Mouse (Mus musculus) midbrain, postnatal 0 days (tissue): Measurements from ENCODE around the gene Dnah1. TPM values are rescaled to one million over a fixed set of nuclear protein-coding genes. Genes with fewer than 3 reads are reported as not detected.

ENCODE experiments used
- ATAC-seq: fragments of 200-750 bp; cut with Nextera tagmentation; 2 replicates; pipeline ENCODE4 v1.8.0; 2017; ENCODE audit warnings: moderate number of reproducible peaks, mild to moderate bottlenecking, moderate TSS enrichment, moderate library complexity; ENCODE audit not compliant: low FRiP score
- DNase-seq: peaks from one replicate; pipeline ENCODE4 v3.0.0-alpha.2; 2015; ENCODE audit warnings: low spot score
- H3K27ac ChIP-seq: fragments of 300-500 bp; sonication (generic); 2 replicates; pipeline ENCODE4 v1.5.1; 2014; ENCODE audit warnings: low read depth, mild to moderate bottlenecking, low read length, mixed read lengths
- H3K27me3 ChIP-seq: fragments of 300-500 bp; sonication (generic); 2 replicates; pipeline ENCODE4 v1.6.1; 2014; ENCODE audit warnings: low read length, control low read depth, mixed read lengths; ENCODE audit not compliant: insufficient read depth
- H3K36me3 ChIP-seq: fragments of 300-500 bp; sonication (generic); 2 replicates; pipeline ENCODE4 v1.6.1; 2014; ENCODE audit warnings: low read length, control low read depth, mixed read lengths; ENCODE audit not compliant: insufficient read depth
- H3K4me1 ChIP-seq: fragments of 300-500 bp; sonication (generic); 2 replicates; pipeline ENCODE4 v1.6.1; 2014; ENCODE audit warnings: mild to moderate bottlenecking, control low read depth, antibody characterized with exemption, low read length, mixed read lengths; ENCODE audit not compliant: insufficient read depth
- H3K4me2 ChIP-seq: fragments of 300-500 bp; sonication (generic); 2 replicates; pipeline ENCODE4 v1.6.1; 2014; ENCODE audit warnings: low read depth, mild to moderate bottlenecking, low read length, mixed read lengths; ENCODE audit not compliant: poor library complexity, severe bottlenecking
- H3K4me3 ChIP-seq: fragments of 300-500 bp; sonication (generic); 2 replicates; pipeline ENCODE4 v1.5.1; 2014; ENCODE audit warnings: low read depth, mild to moderate bottlenecking, low read length, moderate library complexity
- H3K9ac ChIP-seq: fragments of 300-500 bp; sonication (generic); replicated peaks from 2 replicates; pipeline ENCODE4 v1.6.1; 2014; ENCODE audit warnings: mild to moderate bottlenecking, low read length, moderate library complexity, mixed read lengths; ENCODE audit not compliant: poor library complexity, severe bottlenecking
- H3K9me3 ChIP-seq: fragments of 300-500 bp; sonication (generic); 2 replicates; pipeline ENCODE4 v1.6.1; 2016; ENCODE audit warnings: low read length, control low read depth
- CTCF ChIP-seq: IDR thresholded peaks from 2 replicates; pipeline ENCODE4 v1.5.1; 2016; ENCODE audit warnings: antibody characterized with exemption, mild to moderate bottlenecking
- WGBS: fragments of 180-500 bp; shearing (Covaris S2); extraction: QIAGEN DNeasy Blood & Tissue Kit; methylation state at CpG from one replicate; pipeline ENCODE4 v1.1.7; 2014; 5-methylcytosine and 5-hydroxymethylcytosine counted together
- polyA plus RNA-seq: library from polyadenylated mRNA; unstranded; fragments of >200 nt; fragmentation: Nextera tagmentation; extraction: Ambion mirVana; gene quantifications from 2 replicates; pipeline ENCODE4 v1.2.1, GENCODE M21; 2015
- total RNA-seq: library from RNA; depleted of rRNA; stranded (reverse); fragments of >200 nt; gene quantifications from 2 replicates; pipeline ENCODE4 v1.2.3, GENCODE M21; 2014

Gene Dnah1
- total and polyA plus RNA-seq, 2 experiments from 2014 or later: 3.4 to 7.8 TPM

DNA sequence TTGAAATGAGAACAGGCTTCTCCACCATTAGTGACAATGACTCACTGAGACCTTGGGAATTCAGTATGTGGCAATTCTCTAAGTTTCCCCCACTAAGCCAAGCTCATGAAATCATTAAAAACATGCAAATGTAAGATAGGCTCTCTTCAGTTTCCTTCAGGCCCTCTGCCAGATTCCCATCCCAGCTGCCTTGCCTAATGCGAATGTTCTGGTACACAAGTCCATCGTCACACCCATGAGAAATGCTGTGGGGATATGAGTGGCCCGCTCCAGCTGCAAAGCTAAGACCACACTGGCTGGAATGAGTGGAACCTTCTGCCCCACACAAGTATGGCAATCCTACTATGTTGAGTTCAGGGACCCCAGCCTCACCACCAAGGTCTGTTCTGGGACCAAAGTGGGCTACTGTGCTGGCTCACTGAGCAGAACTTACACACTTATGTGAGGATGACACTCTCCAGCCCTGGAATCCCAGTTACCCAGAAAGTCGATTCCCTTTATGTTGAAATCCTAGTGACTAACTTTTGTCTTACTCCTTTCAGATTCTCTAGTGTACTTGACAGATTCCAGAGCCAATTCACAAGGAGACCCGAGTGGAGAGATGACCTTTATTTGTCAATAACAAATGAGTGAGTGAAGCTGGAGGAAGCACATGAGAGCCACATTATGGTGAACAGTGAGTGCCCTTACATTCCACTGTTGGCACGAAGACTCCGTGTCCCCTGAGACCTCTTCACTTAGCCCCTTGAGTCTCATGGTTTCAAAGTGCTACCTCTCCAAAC is 86.4 kb downstream of the Dnah1 start:
- no peaks in the 10 kb centered on the region for H3K27me3 ChIP-seq
- no peak overlapping the region for H3K4me3 ChIP-seq
- no peak overlapping the region for H3K27ac ChIP-seq
- H3K9me3 ChIP-seq: no peaks in the 10 kb centered on the region
- no peak for TF ChIP-seq CTCF
- H3K9ac ChIP-seq: no peak overlapping the region; the same call in 1 of the 2 replicates
- ATAC-seq (no peak), DNase-seq (no peak)
- no peak overlapping the region for H3K4me2 ChIP-seq
- 87% methylated on average over 7 of the region's 7 CpGs for WGBS
- 0 out of 2 replicates have a peak, but pooled peaks cover 3% of the 10 kb centered on the region for H3K36me3 ChIP-seq
- H3K4me1 ChIP-seq: no peaks in the 10 kb centered on the region

GRCm38 (mm10) chr14:31233996-31234591 is 89.6 kb downstream of the Dnah1 start:
- Histone ChIP-seq H3K27me3 (no peaks in the 10 kb centered on the region), H3K4me1 (no peaks in the 10 kb centered on the region), H3K9me3 (no peaks in the 10 kb centered on the region), H3K4me2 (no peak overlapping the region), H3K4me3 (no peak overlapping the region), H3K9ac (no peak overlapping the region), H3K36me3 (0 out of 2 replicates have a peak, but pooled peaks cover 3% of the 10 kb centered on the region), H3K27ac (no peak overlapping the region)
- DNase-seq (peak; percentile 78), ATAC-seq (peak; percentile 56; the same call in 1 of the 2 replicates)
- peak; percentile 95 for TF ChIP-seq CTCF
- WGBS: 20% methylated on average over 11 of the region's 11 CpGs

GRCm38 (mm10) chr14:31233070-31233995 is 90.4 kb downstream of the Dnah1 start:
- Histone ChIP-seq H3K4me2 (no peak overlapping the region), H3K4me1 (no peaks in the 10 kb centered on the region), H3K9me3 (no peaks in the 10 kb centered on the region), H3K27ac (no peak overlapping the region), H3K36me3 (no peaks in the 10 kb centered on the region), H3K27me3 (no peaks in the 10 kb centered on the region), H3K9ac (no peak overlapping the region), H3K4me3 (no peak overlapping the region)
- ATAC-seq (peak; percentile 23; the same call in 1 of the 2 replicates), DNase-seq (no peak)
- TF ChIP-seq CTCF: no peak
- 88% methylated on average over 14 of the region's 14 CpGs for WGBS

DNA sequence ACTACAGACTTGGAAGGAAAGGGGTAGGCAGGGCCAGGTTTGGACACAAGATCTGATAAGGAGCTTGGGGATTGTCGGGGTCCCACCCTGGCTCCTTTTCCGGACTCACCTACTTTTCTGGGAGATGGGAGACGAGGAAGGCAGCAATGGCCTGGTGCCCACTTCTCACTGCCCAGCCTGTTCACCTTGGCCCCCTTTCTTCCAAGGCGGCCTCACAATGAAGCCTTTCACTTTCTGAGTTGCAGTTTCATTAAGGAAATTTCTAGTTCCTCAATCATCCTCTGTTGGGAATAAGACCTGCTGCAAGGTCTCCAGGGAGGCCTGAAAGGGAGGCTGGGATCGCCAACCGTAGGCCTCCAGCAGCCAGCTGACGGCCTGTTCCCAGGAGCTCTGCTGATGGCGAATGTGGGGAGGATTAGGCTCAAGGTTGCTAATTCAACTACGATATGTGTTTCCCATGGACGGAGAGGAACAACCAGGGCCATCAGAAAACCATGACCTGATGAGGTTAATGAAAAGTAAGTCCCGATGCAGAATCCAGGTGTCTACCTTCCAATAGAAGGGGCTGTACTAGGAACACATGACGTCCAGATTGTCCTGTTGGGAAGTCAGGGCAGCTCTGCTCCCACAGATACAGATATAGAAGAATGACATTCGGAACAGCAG is 91.2 kb downstream of the Dnah1 start:
- no peak for ATAC-seq
- WGBS: 79% methylated on average over 13 of the region's 13 CpGs
- DNase-seq: no peak
- Histone ChIP-seq H3K9ac (no peak overlapping the region), H3K27me3 (no peaks in the 10 kb centered on the region), H3K4me1 (no peaks in the 10 kb centered on the region), H3K4me3 (no peak overlapping the region), H3K4me2 (no peak overlapping the region), H3K27ac (no peak overlapping the region), H3K36me3 (no peaks in the 10 kb centered on the region), H3K9me3 (no peaks in the 10 kb centered on the region)
- TF ChIP-seq CTCF: no peak

DNA sequence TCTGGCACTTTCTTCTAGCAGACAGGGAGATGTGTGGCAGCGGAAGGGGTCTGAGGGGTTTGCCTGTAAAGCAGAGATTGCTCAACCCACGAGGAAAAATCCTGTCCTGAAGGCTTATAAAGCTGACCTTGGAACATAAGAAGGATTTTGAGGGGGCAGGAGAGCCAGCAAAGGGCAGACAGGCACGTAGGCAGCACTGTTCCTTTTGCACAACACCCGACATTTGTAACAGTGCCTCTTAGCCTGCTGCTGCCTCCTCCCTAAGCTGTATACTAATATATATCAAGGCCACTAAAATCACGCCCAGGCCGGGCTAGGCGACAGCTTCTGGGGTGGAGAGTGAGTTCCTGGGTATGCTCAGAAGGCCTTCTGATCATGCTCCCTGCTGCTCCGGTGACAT is 93.3 kb downstream of the Dnah1 start:
- H3K4me2 ChIP-seq: no peak overlapping the region
- H3K4me3 ChIP-seq: no peak overlapping the region
- H3K27me3 ChIP-seq: no peaks in the 10 kb centered on the region
- no peak overlapping the region for H3K9ac ChIP-seq
- 73% methylated on average over 8 of the region's 8 CpGs for WGBS
- H3K9me3 ChIP-seq: no peaks in the 10 kb centered on the region
- no peaks in the 10 kb centered on the region for H3K4me1 ChIP-seq
- ATAC-seq (no peak), DNase-seq (no peak)
- no peaks in the 10 kb centered on the region for H3K36me3 ChIP-seq
- H3K27ac ChIP-seq: no peak overlapping the region
- TF ChIP-seq CTCF: no peak
